Mouse (Mus musculus): Measurements from ENCODE around the gene Fam196b.

DNA sequence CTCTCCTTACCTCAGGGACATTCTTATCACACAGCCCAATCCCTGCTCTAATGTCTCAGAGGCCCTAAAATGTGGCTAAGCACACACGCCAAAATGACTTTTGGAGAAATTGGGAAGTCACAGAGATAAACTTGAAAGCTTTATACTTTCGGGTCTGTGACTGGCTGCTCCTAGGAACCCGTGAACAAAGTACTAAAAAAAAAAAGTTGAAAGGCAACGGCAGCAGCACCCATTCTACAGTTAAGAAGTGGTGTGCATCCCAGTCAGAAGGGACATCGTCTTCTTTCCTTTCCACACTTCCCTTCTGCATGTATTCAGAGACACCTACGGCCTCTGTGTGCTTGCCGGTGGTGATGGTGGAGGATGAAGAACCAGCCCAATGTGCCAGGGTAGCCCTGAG lies 14.6 kb upstream of the Fam196b start:
- TF ChIP-seq CTCF (IDR thresholded peaks at IDR 0.05; ENCODE audit: control insufficient read depth, insufficient read depth, low read length), result no peak
- no peak for TF ChIP-seq POLR2A (IDR thresholded peaks at IDR 0.05; ENCODE audit: borderline replicate concordance, control insufficient read depth, low read depth, low read length)
